Mouse (Mus musculus): ENCODE data around the gene Ywhah.

DNA sequence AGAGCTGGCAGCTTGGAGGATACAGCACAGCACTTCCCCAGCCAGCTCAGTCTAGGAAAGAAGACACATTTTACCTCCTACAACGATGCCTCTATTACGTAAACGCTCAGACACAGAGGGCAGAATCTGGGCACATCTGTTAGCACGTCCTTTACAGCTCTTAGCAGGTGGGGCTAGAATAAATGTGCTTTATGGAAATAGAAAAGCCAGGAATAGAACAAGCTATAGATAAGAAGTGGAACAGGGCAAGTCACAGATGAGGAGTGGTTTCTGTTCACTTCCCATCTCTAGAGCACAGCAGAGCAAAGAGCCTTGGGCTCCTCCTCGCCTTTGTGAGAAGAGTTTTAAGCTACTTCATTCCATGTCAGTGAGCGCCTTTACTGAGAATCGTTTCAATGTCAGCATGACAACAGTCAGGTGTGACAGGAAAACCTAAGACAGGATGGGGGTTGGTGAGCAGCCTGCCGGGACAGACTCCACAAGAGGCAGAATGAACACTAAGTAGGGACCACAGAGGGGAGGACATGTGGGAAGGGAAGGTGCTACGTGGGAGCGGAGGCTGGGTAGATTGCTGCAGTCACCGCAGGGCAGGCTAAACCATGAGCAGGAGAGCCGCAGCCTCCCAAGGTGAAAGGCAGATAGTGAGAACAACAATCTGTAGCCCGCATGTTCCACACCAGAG, 28.5 kb upstream of the Ywhah start:
- TF ChIP-seq CHD1 (IDR thresholded peaks at IDR 0.05; ENCODE audit: low read depth, low read length): no peak
- no peak for TF ChIP-seq MAFK (IDR thresholded peaks at IDR 0.05; ENCODE audit: insufficient replicate concordance, low read length)
- no peak for TF ChIP-seq MEF2A (IDR thresholded peaks at IDR 0.05; ENCODE audit: borderline replicate concordance, low read depth, low read length)
- no peak for TF ChIP-seq SIN3A (IDR thresholded peaks at IDR 0.05; ENCODE audit: low read length)
- TF ChIP-seq EP300 (IDR thresholded peaks at IDR 0.05; ENCODE audit: low read length): no peak
- no peak for TF ChIP-seq CTCF (conservative IDR thresholded peaks at IDR 0.05 in 1 of 2, IDR thresholded peaks at IDR 0.05 in 1 of 2; ENCODE audit: low read depth in 2 of 2, low read length in 2 of 2)
- no peak for TF ChIP-seq POLR2A (IDR thresholded peaks at IDR 0.05; ENCODE audit: low read depth, low read length)
- no peak for TF ChIP-seq TCF12 (IDR thresholded peaks at IDR 0.05; ENCODE audit: low read depth, low read length)
- TF ChIP-seq MXI1 (IDR thresholded peaks at IDR 0.05; ENCODE audit: low read depth, low read length): no peak
- no peak for TF ChIP-seq RAD21 (IDR thresholded peaks at IDR 0.05; ENCODE audit: low read depth, low read length)
- TF ChIP-seq MAZ (IDR thresholded peaks at IDR 0.05; ENCODE audit: low read depth, low read length): no peak
- no peak for TF ChIP-seq USF2 (conservative IDR thresholded peaks at IDR 0.05; ENCODE audit: low read depth, low read length)

All from CH12.LX (cell line).